Mouse (Mus musculus) ovary, postnatal 36 days (tissue): ENCODE data around the gene Cxcl17.
"Not testable (repeated sequence)": the region's sequence is repeated elsewhere in the genome, so short reads cannot be mapped to it uniquely, and the experiment has no call there.

Experiments
- DNase-seq: peaks from one replicate; pipeline ENCODE4 v3.0.0; 2022; ENCODE audit warnings: low spot score, mixed read lengths

The Cxcl17 gene

DNA sequence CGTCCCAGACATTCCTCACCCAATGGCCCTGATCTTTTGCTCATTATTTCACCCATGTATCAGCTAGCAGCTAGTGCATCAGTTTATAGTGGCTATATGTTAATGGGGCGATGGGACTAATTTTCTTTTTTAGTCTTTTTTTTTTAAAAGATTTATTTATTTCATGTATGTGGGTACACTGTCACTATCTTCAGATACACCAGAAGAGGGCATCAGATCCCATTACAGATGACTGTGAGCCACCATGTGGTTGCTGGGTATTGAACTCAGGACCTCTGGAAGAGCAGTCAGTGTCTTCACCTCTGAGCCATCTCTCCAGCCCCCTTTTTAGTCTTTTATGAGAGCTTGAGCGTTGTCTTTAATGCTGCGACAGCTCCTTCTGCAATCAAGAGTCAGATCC is 13.7 kb upstream of the Cxcl17 start:
- not testable (repeated sequence) for DNase-seq

- DNase-seq = peak; percentile 43
These were observed 11.7 kb upstream of the Cxcl17 start for GRCm38 (mm10) chr7:25424429-25424828.

GRCm38 (mm10) chr7:25422286-25422841 is 9.7 kb upstream of the Cxcl17 start:
- no peak for DNase-seq

- DNase-seq = no peak
These were observed 7.3 kb upstream of the Cxcl17 start for GRCm38 (mm10) chr7:25419943-25420342.

GRCm38 (mm10) chr7:25419536-25419935 is 6.8 kb upstream of the Cxcl17 start:
- no peak for DNase-seq

GRCm38 (mm10) chr7:25417597-25417996 is 4.9 kb upstream of the Cxcl17 start:
- DNase-seq = no peak

DNA sequence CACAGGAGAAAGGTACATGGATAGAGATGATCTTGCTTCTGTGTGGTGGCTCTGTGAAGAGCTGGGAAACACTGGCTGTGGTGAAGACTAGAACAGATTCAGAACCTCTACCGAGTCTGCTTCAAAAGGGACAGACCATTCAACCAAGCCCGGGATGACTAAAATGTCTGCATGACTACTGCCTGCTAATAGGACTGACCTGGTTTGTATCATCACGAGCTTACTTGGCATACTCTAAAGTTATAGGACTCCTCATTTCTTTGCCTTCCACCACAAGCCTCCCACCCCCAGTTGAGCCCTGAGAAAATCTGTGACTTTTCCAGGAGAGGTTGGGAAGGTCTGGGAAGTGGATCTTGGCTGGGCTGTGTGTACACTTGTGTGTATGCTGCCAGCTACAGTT is 825 bp downstream of the Cxcl17 start:
- no peak for DNase-seq

DNA sequence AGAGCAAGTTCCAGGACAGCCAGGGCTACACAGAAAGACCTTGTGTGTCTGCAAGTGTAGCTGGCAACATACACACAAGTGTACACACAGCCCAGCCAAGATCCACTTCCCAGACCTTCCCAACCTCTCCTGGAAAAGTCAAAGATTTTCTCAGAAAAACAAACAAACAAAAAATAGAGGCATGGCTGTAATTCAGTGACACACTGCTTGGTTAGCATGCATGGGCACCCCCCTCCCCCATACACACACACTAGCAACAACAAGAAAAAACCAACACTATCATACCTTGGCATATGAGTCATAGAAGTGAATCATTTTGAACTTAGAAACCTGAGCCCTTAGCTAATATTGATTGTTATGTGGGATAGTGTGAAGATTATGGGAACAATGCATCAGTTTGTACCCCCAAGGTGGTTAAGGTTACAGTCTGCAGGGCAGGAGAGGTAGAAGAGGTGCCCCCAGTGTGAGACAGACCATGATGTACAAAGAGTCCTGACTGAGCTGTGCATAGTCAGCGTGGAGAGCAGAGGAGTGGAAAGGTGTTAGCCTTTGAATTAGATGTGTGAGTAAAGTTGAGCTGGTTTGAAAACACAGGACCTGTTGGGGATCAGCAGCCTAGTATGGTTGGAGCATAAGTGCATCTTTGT is 1.6 kb downstream of the Cxcl17 start:
- DNase-seq = no peak

DNA sequence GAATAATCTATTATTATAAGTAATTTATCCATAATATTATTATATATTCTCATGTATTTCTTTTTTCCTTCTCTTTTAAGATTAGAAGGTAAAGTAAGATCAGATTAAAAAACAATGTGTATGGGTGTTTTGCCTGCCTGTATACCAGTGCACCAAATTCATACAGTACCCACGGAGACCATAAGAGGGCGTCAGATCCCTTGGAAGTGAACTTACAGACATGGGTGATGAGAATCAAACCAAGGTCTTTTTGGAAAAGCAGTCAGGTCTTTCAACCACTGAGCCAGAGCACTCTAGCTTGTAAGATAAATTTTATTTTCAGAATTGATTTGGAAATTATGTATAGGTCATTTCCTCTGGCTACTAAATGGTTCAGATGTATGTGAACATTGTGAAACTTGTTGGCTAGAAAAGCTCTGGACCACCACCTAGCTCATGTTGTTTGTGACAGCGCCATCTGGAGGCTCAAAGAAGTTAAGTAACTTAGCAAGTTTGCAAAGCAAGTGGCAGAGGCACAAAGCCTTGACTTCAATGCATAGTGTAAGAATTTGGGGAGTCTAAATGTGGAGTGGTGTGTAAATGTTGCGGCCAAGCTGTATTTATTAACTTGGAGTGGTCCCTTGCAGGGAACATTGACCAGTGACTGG is 3.4 kb downstream of the Cxcl17 start:
- no peak for DNase-seq

DNA sequence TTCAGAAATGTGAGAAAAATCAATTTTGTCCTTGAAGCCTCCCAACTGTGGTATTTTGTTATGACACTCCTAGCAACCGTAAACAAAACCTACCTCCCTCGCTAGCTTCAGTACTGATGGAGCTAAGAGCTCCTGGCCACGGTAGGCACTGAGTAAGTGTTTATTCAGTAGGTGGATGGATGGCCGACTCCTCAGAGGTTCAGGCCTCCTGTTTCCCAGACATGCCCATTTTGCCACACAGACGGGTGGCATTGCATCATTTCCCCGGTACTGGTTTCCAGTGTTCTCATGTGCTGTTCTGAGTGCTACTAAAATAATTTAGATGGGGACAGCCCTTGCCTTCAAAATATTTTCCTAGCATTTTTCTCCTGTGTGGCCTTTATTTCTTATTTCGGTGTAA is 6.2 kb downstream of the Cxcl17 start:
- DNase-seq = no peak

GRCm38 (mm10) chr7:25402671-25403101 is 10.0 kb downstream of the Cxcl17 start:
- DNase-seq = no peak

- DNase-seq = no peak
These were observed 10.7 kb downstream of the Cxcl17 start for GRCm38 (mm10) chr7:25401986-25402385.

DNA sequence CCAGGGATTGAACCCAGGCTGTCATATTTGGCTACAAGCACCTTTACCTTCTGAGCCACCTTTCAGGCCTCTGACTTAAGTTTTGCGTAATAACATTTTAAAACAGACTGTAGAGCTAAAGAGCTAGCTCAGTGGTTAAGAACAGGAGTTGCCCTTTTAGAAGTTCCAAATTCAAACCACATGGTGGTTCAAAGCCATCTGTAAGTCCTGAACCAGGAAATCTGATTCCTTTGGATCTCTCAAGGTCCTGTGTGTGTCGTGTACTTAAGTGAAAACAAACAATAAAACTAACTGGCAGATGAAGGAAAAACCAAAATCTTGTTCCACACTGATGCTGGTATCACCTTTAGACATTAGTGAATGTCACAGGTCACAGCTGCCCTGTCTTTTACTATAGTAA is 11.1 kb downstream of the Cxcl17 start:
- no peak for DNase-seq

- not testable (repeated sequence) for DNase-seq
These were observed 13.7 kb downstream of the Cxcl17 start for GRCm38 (mm10) chr7:25399028-25399427.

DNA sequence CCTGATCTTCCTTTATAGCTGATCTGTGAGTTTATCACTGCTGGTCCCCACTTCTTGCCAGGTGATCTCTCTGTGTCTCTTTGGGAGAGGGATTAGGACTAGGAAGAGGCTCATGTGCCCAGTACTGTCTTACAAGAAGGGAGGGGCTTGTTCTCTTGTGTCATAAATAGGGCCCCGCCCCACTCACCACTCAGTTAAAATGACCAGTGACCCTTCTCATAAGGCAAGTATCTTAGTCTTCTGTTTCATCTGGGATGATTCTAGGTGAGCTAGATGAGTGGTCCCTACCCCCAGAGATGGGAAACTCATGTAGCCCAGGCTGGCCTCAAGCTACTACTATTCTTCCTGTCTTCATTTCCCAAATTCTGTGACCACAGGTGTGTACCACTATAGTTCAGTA is 14.1 kb downstream of the Cxcl17 start, which contains the start of gene Lipe:
Gene Lipe (minus strand): TSS at position 101 of the 400 bp plus-strand sequence.
- DNase-seq = no peak

- no peak for DNase-seq
These were observed 16.1 kb downstream of the Cxcl17 start for GRCm38 (mm10) chr7:25396621-25397020.

- peak; percentile 95 for DNase-seq
These were observed 16.8 kb downstream of the Cxcl17 start for GRCm38 (mm10) chr7:25395558-25396521.

DNA sequence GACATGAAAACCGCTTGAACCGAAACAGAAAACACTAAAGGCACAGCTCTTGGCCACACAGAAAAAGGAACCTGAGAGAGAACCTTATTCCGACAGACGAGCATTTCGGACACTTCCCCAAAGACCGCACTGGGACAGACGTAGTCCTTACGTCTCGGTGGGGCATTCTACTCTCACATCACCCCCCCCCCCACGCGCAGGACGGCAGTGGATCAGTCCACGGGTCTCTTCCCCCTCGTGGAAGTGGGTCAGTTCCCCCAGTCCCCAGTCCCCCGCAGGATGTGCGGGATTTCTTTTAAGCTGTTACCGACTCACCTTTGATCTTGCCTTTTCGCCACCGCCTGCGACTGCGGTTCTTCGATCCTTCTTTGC is 17.5 kb downstream of the Cxcl17 start:
- DNase-seq = no peak

- no peak for DNase-seq
These were observed 17.9 kb downstream of the Cxcl17 start for GRCm38 (mm10) chr7:25394754-25395153.

DNA sequence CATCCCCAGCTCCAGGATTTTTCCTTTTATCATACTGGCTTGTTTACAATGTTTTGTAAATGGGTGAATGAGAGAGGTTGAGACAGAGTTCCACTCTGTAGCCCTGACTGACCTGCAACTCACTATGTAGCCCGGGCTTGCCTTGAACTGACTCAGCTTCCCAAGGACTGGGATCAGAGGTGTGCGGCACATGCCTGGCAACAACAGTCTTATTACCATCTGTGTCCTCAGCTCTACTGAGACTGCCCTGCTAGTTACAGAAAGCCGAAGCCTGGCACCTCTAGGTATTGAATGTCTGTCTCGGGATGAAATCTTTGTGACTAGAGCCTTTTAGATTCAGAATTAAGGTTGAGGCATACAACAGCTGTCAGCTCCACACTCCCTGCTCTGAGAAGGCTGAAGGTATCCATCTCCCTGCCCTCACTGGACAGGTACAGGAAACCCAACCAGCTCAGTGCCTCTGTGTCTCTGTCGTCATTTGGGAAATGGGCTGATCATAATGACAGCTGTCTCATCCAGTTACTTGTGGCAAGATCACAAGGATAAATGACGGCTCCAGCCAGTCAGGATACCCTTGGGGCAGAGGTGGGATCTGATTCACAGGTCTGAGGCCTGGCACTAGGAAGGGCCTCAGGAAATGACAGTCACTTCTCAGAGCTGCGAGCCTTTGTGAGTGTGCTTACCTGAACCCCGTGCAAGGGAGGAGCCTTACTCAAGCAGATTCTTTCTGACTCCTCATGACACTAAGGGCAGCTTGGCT is 19.1 kb downstream of the Cxcl17 start:
- no peak for DNase-seq

DNA sequence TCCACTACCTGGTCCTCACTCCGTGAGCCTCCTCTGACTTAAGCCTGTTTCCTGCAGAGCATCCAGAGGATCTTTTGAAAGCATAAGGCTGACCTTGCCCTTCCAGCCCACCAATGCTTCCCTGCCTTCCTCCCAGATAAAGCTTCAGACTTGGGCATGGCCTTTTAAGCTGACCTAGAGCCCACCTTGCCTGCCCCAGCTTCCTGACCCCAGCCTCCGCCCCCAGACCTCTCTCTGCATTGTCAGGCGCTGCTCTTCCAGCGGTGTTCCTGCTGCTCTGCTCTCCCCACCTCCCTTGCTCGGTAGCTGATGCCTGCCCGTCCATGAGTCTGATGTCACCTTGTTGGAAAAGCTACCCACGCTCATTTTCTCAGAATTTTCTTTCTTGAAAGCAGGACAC is 19.8 kb downstream of the Cxcl17 start:
- no peak for DNase-seq
